Mouse (Mus musculus) heart, postnatal 4 days (tissue): Measurements from ENCODE around the gene Gng8. TPM values are rescaled to one million over a fixed set of nuclear protein-coding genes. Genes with fewer than 3 reads are reported as not detected.
A peak's percentile ranks its signal among the peaks of the same experiment; 100 is the strongest.

Experiments
- DNase-seq: peaks from one replicate; pipeline ENCODE4 v3.0.0; 2021
- total RNA-seq, 2 experiments: library from RNA; stranded (reverse); gene quantifications; 2 replicates each; pipeline ENCODE4 v1.2.3; 2021

The Gng8 gene
- total RNA-seq, 2 experiments from 2014 or later: 1.4 to 1.8 TPM

DNA sequence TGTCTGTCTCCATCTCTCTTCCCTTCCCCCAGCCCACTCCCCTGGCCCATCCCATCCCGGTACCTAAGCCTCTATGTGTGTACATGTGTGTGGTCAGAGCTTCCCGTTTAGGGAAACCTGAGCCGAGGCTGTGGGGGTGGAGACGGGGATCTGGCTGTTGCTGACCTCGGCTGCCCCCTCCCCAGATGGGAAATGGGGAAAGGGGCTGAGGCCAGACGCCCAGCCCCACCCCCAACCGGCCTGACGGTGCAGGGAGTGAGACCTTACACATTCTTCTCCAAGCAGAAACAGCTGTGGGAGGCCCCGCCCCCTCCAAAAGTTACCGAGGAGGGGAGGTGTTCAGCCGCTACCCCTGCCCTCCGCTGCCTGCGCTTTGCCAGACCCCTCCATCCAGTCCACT, 15.0 kb upstream of the Gng8 start:
- DNase-seq: peak; percentile 60

DNA sequence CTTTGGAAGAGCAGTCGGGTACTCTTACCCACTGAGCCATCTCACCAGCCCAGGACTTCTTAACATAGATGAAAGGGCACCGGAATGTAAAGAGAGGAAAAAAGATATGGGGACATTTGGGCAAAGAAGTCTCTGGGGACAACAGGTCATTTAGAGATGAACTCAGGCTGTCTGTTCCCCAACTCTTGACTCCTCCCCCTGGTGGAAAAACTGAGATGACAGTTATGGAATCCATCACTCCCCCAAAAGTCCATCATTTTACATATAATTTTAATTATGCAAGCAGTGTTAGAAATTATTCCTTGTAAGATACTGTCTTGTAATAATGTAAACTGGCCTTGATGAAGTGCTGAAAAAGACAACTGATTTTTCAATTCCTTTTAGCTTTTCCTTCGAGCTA, 13.9 kb upstream of the Gng8 start:
- DNase-seq: no peak

DNA sequence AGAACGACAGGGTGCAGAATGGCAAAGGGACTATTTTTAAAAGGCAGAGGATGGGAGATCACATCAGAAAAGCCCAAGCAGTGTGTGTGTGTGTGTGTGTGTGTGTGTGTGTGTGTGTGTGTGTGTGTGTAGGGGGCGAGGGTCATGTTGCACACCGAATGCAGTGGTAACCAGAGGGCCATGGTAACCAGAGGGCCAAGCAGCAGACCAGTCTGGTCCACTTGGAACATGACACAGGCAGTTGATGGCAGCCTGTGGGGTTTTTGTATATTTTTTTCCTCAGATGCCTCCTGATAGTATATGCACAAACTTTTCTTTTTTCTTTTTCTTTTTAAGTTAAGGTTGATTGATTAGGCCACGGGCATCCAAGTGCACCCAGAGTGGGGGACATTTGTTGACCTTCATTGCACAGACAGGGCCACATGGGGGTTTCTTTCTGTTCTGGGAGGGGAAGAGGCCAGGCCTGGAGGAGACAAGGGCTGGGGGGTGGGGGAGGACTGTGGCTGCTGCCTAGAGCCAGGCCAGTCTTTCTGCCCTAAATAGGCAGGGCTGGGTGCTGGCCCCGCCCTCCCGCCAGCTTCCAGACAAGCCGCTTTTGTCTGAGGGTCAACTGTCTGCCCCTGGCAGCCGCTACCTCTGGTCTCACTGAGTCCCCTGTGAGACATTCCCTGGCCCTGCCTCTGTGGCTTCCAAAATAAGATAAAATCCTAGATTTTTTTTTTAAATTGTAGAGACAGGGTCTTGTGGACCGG, 11.6 kb upstream of the Gng8 start:
- peak; percentile 86 for DNase-seq

DNA sequence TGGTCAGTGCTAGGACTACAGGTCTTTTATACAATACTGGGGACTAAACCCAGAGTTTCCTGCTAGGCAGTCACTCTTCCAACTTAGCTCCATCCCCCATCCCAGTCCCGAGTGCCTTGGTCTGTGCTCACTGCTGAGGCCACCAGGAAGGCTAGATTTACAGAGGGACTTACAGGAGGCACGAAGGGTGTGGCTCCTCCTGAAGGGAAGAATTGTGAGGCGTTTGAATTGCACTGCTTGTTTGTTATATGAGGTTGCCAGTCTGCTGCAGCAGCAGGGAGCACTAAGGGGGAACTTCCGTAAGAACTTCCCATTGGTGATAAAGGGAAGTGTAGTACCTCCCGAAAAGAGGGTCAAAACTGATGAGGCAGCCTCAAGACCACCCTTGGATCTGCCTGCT, 11.0 kb upstream of the Gng8 start:
- no peak for DNase-seq

- no peak for DNase-seq
Observed at GRCm38 (mm10) chr7:16883162-16883561, 8.4 kb upstream of the Gng8 start.

- no peak for DNase-seq
Observed at GRCm38 (mm10) chr7:16884334-16884733, 7.3 kb upstream of the Gng8 start.

GRCm38 (mm10) chr7:16885271-16885776, 6.3 kb upstream of the Gng8 start:
- DNase-seq: no peak

DNA sequence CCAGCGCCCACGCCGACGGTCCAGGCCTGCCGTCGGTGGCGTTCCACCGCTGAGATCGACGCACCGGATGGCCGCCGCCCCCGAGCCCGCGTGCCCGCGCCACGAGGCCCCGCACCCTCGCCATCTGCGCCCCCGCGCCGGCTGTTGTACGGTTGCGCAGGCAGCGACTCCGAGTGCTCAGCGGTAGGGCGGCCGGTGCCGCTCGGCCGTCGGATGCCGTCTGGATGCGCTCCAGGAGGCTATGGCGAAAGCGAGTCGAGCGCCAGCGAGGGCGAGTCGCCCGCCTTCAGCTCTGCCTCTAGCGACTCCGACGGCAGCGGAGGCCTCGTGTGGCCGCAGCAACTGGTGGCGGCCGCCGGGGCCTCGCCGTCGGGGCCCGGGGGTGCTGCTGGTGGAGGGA, 5.7 kb upstream of the Gng8 start:
- no peak for DNase-seq

DNA sequence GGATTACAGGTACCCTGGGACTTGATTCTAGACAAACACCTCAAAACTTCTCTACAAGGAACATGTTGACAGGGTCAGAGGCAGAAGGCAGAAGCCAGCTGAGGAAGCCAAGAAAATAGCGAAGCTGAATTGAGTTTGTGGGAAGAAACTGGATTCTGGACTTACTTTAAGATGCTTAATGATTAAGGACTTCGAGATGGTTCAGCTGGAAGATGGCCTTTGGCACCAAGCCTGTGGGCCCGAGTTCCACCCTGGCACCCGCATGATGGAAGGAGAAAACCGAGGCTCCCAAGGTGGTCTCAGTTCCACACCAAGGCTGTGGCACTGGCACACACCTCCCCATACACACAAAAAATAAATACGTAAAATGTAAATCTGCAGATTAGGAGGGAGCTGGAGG, 1.1 kb upstream of the Gng8 start:
- DNase-seq: peak; percentile 58

GRCm38 (mm10) chr7:16890944-16891343, 642 bp upstream of the Gng8 start:
- peak; percentile 92 for DNase-seq

- DNase-seq: no peak
Observed at GRCm38 (mm10) chr7:16892352-16892730, 755 bp downstream of the Gng8 start.

DNA sequence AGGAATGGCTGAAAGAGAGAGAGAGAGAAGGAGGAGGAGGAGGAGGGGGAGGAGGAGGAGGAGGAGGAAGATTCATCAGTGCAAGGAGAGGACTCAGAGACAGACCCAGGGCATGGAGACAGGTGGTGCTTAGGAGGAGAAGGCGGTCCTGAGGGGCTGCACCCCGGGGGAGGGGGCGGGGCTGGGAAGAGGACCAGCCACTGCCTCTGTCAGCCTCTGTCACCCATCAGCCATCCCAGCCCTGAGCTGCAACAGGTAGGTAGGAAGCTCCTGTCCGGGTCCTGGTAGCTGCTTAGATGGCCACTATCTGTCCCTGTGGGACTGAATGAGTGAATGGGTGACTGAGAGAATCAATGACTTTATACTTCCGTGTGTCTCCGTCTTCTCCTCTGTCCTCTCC, 2.0 kb downstream of the Gng8 start:
- DNase-seq: no peak

GRCm38 (mm10) chr7:16894279-16894678, 2.7 kb downstream of the Gng8 start:
- no peak for DNase-seq

DNA sequence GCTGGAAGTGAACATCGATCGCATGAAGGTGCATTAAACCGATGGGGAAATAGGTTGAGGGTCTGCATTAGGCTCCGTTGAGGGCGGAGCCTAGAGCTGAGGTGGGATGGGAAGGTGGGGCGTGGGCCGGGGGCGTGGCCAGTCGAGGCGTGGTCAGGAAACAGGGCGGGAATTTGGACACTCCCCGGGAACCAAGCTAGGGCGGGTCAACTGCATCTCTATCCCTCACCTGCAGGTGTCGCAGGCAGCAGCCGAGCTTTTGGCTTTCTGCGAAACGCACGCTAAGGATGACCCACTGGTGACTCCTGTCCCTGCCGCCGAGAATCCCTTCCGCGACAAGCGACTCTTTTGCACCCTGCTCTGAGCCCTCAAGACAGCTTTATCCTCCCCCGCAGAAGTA, 3.4 kb downstream of the Gng8 start:
- peak; percentile 89 for DNase-seq

DNA sequence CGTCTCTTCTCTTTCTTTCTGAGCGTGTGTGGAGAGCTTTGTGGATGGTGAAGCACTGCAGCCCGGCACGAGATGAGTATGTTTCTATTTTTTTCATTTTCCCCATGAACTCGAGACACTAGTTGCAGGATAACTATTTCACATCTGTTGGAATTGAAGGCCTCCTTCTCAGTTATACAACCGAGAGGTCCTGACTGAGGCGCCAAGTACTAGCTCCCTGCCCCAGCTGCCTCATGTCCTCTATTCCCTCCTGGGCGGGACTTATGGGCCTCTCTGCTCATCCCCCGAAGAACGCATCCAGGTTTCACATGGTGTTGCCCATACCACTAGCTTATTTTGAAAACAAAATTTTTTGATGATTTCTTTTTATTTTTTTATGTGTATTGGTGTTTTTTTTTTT, 3.9 kb downstream of the Gng8 start:
- DNase-seq: no peak

- DNase-seq: no peak
Observed at GRCm38 (mm10) chr7:16900526-16900925, 8.9 kb downstream of the Gng8 start.

DNA sequence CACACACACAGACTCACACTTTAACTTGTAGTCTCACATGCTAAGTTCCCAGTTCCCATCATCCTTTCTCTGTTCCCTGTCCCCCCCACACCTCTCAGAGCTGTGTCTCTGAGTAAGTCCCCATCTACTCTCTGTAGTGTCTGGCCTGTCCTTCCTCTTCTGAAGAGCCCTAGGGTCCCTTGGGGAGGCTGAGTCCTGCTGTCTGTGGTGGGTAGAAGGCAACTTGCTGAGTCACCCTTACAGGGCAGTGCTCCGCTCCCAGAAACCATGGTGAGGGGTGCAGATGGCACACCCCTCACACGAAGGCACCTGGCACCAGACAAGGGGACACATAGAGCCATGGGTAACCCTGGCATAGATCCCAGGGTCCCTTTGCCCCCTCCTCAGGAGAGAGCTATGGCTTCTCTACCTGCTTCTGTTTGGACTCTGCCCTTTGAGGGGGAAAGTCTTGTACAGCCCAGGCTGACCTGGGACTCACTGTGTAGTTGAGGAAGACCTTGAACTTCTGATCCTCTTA, 11.9 kb downstream of the Gng8 start:
- no peak for DNase-seq

DNA sequence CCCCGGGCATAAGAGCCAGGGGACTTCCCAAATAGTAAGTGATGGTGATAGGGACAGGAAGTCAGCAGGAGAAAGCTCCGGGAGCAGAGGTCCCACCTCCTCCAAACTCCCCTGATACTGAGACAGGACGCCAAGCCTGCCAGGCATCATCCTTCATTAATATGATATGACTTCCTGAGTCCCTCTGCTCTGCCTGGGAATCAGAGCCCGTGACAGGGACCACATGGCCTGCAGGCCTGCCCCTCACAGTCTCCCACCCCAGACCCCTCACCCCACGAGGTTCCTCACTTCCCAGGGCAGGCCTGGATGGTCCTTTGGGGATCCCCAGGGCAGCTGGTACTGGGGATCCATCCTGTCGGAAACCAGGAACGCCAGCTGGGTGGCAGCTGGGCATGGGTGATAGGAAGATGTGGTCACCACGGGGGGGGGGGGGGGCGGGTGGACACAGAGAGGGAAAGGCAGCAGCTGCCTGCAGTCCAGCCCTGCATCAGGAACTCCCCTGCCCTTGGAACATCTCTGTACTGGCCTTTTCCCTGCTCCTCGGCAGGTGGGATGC, 12.6 kb downstream of the Gng8 start:
- no peak for DNase-seq

GRCm38 (mm10) chr7:16905491-16906021, 14.0 kb downstream of the Gng8 start:
- DNase-seq: peak; percentile 61

DNA sequence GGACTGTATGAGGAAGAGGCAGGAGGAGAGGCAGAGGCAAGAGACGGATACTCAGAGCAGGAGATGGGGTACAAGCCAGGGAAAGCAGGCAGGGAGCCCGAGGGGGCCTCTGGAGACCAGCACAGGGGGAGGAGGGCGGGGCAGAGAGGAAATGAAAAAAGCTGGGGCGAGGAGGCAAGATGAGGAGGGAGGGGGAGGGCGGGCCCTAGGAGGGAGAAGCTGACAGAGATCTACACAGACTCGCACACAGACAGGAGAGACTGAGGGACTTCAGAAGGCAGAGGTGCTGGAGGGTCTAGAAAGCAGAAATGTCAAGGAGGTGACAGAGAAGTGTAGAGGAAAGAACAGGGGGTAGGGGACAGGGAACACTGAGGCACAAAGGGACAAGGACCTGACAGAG, 14.7 kb downstream of the Gng8 start, which contains the start of gene Ptgir:
TSS of gene Ptgir (plus strand) at position 210 of the 400 bp plus-strand sequence.
- peak; percentile 77 for DNase-seq

DNA sequence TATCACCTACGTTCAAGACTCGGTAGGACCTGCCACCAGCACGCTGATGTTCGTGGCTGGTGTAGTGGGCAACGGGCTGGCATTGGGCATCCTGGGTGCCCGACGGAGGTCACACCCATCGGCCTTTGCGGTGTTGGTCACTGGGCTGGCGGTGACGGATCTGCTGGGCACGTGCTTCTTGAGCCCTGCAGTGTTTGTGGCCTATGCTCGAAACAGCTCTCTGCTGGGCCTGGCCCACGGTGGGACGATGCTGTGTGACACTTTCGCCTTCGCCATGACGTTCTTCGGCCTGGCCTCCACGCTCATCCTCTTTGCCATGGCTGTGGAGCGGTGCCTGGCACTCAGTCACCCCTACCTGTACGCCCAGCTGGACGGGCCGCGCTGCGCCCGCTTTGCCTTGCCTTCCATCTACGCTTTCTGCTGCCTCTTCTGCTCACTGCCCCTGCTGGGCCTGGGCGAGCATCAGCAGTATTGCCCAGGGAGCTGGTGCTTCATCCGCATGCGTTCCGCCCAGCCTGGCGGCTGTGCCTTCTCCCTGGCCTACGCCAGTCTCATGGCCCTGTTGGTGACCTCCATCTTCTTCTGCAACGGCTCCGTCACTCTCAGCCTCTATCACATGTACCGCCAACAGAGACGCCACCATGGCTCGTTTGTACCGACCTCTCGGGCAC, 15.4 kb downstream of the Gng8 start:
- no peak for DNase-seq

DNA sequence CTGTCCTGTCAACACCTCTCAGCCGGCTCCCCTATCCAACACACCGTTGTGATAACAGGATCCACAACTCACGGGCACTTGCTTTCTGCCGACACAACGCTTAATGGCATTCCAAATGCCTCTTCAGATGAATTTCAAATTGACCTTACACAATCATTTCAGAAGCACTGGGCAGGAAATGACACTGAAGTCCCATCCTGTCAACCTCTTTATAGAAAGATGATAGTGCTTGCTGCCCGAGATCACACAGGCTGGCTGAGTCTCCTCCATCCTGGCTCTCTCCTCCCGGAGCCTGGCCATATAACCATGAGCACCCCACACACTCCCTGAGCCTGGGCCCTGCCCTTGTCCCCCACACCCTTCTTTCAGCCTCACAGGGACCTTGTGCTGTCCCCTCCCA, 16.3 kb downstream of the Gng8 start:
- no peak for DNase-seq

DNA sequence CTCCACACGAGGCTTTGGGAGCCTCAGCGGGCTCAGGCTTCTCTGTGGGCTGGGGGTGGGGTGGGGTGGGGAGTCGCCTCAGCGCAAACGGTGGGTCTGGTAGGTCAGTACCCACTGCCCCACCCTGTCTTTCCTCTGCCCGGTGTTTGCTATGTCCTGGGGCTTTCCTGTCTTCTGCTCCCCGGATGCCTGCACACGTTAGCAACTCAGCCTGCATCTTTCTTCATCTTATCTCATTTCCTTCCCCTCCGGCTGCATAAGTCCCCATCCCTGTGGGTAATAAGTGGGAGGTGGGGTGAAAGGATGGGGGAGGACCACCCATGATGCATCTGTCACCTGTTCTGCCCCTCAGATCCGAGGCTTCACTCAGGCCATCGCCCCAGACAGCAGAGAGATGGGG, 16.8 kb downstream of the Gng8 start:
- DNase-seq: no peak
